Mouse (Mus musculus) limb, embryonic 13.5 days (tissue): ENCODE measurements at regions not wholly inside any gene's neighbourhood (a gene's known extent, or its start where the extent isn't known, plus 50 kb on each side); places are given as distances from the start of the nearest gene placed in this dataset.

Experiments used
- ATAC-seq: fragments of 200-750 bp; cut with Nextera tagmentation; 2 replicates; pipeline ENCODE4 v1.8.0; 2017; ENCODE audit warnings: low read depth, moderate number of reproducible peaks, moderate TSS enrichment; ENCODE audit not compliant: low FRiP score
- H3K27ac ChIP-seq: fragments of 300-500 bp; sonication (generic); 2 replicates; pipeline ENCODE4 v1.5.1; 2015; ENCODE audit warnings: inconsistent platforms, mild to moderate bottlenecking, moderate library complexity
- H3K27me3 ChIP-seq: fragments of 300-500 bp; sonication (generic); 2 replicates; pipeline ENCODE4 v1.6.1; 2015; ENCODE audit warnings: mild to moderate bottlenecking, inconsistent platforms
- H3K36me3 ChIP-seq: fragments of 300-500 bp; sonication (generic); 2 replicates; pipeline ENCODE4 v1.6.1; 2015; ENCODE audit warnings: inconsistent platforms, mild to moderate bottlenecking, moderate library complexity
- H3K4me1 ChIP-seq: fragments of 300-500 bp; sonication (generic); 2 replicates; pipeline ENCODE4 v1.6.1; 2015; ENCODE audit warnings: inconsistent platforms
- H3K4me2 ChIP-seq: fragments of 300-500 bp; sonication (generic); replicated peaks from 2 replicates; pipeline ENCODE4 v1.6.1; 2015; ENCODE audit warnings: inconsistent platforms, mild to moderate bottlenecking, moderate library complexity
- H3K4me3 ChIP-seq: fragments of 300-500 bp; sonication (generic); 2 replicates; pipeline ENCODE4 v1.5.1; 2015; ENCODE audit warnings: moderate library complexity, mild to moderate bottlenecking, inconsistent platforms
- H3K9ac ChIP-seq: fragments of 300-500 bp; sonication (generic); 2 replicates; pipeline ENCODE4 v1.6.1; 2015; ENCODE audit warnings: mild to moderate bottlenecking, inconsistent platforms
- H3K9me3 ChIP-seq: fragments of 300-500 bp; sonication (generic); 2 replicates; pipeline ENCODE4 v1.6.1; 2016; ENCODE audit warnings: inconsistent platforms
- WGBS: fragments of 180-500 bp; shearing (Covaris S2); methylation state at CpG from one replicate; pipeline ENCODE4 v1.1.7; 2015; 5-methylcytosine and 5-hydroxymethylcytosine counted together

- 90% methylated on average over 4 of the region's 4 CpGs for WGBS
- ATAC-seq = no peak
- H3K4me2 ChIP-seq = no peak overlapping the region
- H3K9me3 ChIP-seq = no peaks in the 10 kb centered on the region
- H3K4me3 ChIP-seq = no peak overlapping the region
- no peaks in the 10 kb centered on the region for H3K36me3 ChIP-seq
- H3K27ac ChIP-seq = no peak overlapping the region
- no peaks in the 10 kb centered on the region for H3K27me3 ChIP-seq
- no peak overlapping the region for H3K9ac ChIP-seq
- H3K4me1 ChIP-seq = no peaks in the 10 kb centered on the region
These were observed 52.7 kb upstream of the Cnksr3 start for GRCm38 (mm10) chr10:7264721-7265120.
